8 mouse cellular contexts compared by ENCODE assay signal in genomic region chr8:95427594-95428535, GRCm38 (mm10). TPM values are rescaled to one million over a fixed set of nuclear protein-coding genes. Genes with fewer than 3 reads are reported as not detected.
DNase-seq lines count a peak whose midpoint lies in the region; ATAC-seq and TF ChIP-seq lines count a peak whose summit lies in the region.

No protein-coding gene starts in this region.

- peak; percentile 80; the same call in 1 of the 2 replicates for TF ChIP-seq CTCF in brain, embryonic 14.5 days (IDR thresholded peaks at IDR 0.05; ENCODE audit: borderline replicate concordance, extremely low read depth, insufficient read depth, insufficient read length)
- peak; percentile 91 for TF ChIP-seq CTCF in liver, postnatal 0 days (IDR thresholded peaks at IDR 0.05; ENCODE audit: low read depth)

- TF ChIP-seq EP300 in liver, postnatal 0 days (IDR thresholded peaks at IDR 0.05; ENCODE audit: low read depth) = no peak

- H3K4me3 ChIP-seq in heart, embryonic 15.5 days = peak overlapping the region; percentile 25
- 0 out of 2 replicates have a peak overlapping the region, but pooled peaks have one; percentile 2 for H3K4me3 ChIP-seq in liver, postnatal 0 days (ENCODE audit: low read depth, low read length)
- no peak overlapping the region for H3K4me3 ChIP-seq in neural tube, embryonic 12.5 days

- 10% methylated on average over 12 of the region's 12 CpGs for WGBS in heart, embryonic 15.5 days
- WGBS in liver, postnatal 0 days (ENCODE audit: insufficient replicate concordance) = 23% methylated on average over 12 of the region's 12 CpGs
- WGBS in neural tube, embryonic 12.5 days = 45% methylated on average over 12 of the region's 12 CpGs

- H3K27ac ChIP-seq in heart, embryonic 15.5 days = peak overlapping the region; percentile 99
- peak overlapping the region; percentile 69 for H3K27ac ChIP-seq in liver, postnatal 0 days (ENCODE audit: low read depth)
- peak overlapping the region; percentile 11 for H3K27ac ChIP-seq in neural tube, embryonic 12.5 days

- peak overlapping the region; percentile 37 for H3K9ac ChIP-seq in heart, embryonic 15.5 days
- H3K9ac ChIP-seq in liver, postnatal 0 days (replicated peaks) = no peak overlapping the region; the same call in 1 of the 2 replicates
- H3K9ac ChIP-seq in neural tube, embryonic 12.5 days = no peak overlapping the region

- ATAC-seq in heart, embryonic 15.5 days (replicated peaks; ENCODE audit: insufficient number of reproducible peaks, insufficient read depth, low FRiP score, low read depth) = peak; percentile 23; the same call in 1 of the 2 replicates
- peak; percentile 22; the same call in 1 of the 2 replicates for ATAC-seq in liver, postnatal 0 days
- ATAC-seq in neural tube, embryonic 12.5 days (ENCODE audit: low FRiP score, low read depth) = peak; percentile 56; the same call in 1 of the 2 replicates

- DNase-seq in ES-CJ7 (ENCODE audit: low read depth, low spot score) = peak; percentile 97
- DNase-seq in brain, embryonic 14.5 days (ENCODE audit: low read depth) = peak; percentile 96
- DNase-seq in fibroblast of lung, adult 2 months (ENCODE audit: low read depth) = peak; percentile 40
- DNase-seq in kidney, postnatal 10 days = peak; percentile 88
- peak; percentile 78 for DNase-seq in liver, postnatal 0 days
- DNase-seq in testis, postnatal 14 days (ENCODE audit: low spot score) = peak; percentile 59

- H3K4me2 ChIP-seq in heart, embryonic 15.5 days = peak overlapping the region; percentile 74
- H3K4me2 ChIP-seq in liver, postnatal 0 days (ENCODE audit: low read depth, low read length) = peak overlapping the region; percentile 45
- H3K4me2 ChIP-seq in neural tube, embryonic 12.5 days (replicated peaks) = peak overlapping the region; percentile 36

- H3K36me3 ChIP-seq in heart, embryonic 15.5 days = peaks cover 6% of the 10 kb centered on the region; the same call in 1 of the 2 replicates
- H3K36me3 ChIP-seq in liver, postnatal 0 days (replicated peaks; ENCODE audit: insufficient read depth, low read length) = no peaks in the 10 kb centered on the region
- peaks cover 1% of the 10 kb centered on the region for H3K36me3 ChIP-seq in neural tube, embryonic 12.5 days

- H3K4me1 ChIP-seq in heart, embryonic 15.5 days (replicated peaks) = peaks cover 83% of the 10 kb centered on the region
- peaks cover 40% of the 10 kb centered on the region for H3K4me1 ChIP-seq in liver, postnatal 0 days (ENCODE audit: insufficient read depth)
- peaks cover 58% of the 10 kb centered on the region for H3K4me1 ChIP-seq in neural tube, embryonic 12.5 days

- H3K9me3 ChIP-seq in heart, embryonic 15.5 days (replicated peaks) = no peaks in the 10 kb centered on the region
- no peaks in the 10 kb centered on the region for H3K9me3 ChIP-seq in liver, postnatal 0 days (ENCODE audit: low read length)
- no peaks in the 10 kb centered on the region for H3K9me3 ChIP-seq in neural tube, embryonic 12.5 days

- no peak for TF ChIP-seq POLR2A in brain, embryonic 14.5 days (IDR thresholded peaks at IDR 0.05; ENCODE audit: borderline replicate concordance, extremely low read depth, insufficient read depth, insufficient read length, poor library complexity, severe bottlenecking)

- no peaks in the 10 kb centered on the region for H3K27me3 ChIP-seq in heart, embryonic 15.5 days
- H3K27me3 ChIP-seq in liver, postnatal 0 days (ENCODE audit: insufficient read depth, low read length) = no peaks in the 10 kb centered on the region
- no peaks in the 10 kb centered on the region for H3K27me3 ChIP-seq in neural tube, embryonic 12.5 days (replicated peaks)

RNA-seq across cellular contexts. Expression of gene Cfap20, which starts 6.8 kb away (rescaled TPM):
- 100 and 150 TPM in 2 replicates for polyA plus RNA-seq in brain, embryonic 14.5 days (2012; rRNA removed)
- polyA plus RNA-seq in heart, embryonic 15.5 days (2015; fragmentation: Nextera tagmentation; extraction: Ambion mirVana) = 146 and 147 TPM in 2 replicates
- polyA plus RNA-seq in liver, postnatal 0 days (2015; fragmentation: Nextera tagmentation; extraction: Ambion mirVana) = 30.4 and 33.1 TPM in 2 replicates
- polyA plus RNA-seq in neural tube, embryonic 12.5 days (2016; fragmentation: Nextera tagmentation; extraction: Ambion mirVana) = 124 and 127 TPM in 2 replicates

Comparison
In these comparisons a context has a peak if more than half of its experiments do, and no peak if none do; other contexts are left out.
1. DNase-seq: peak in every context shown above with its lines; median percentile 97 in ES-CJ7; 96 in brain, embryonic 14.5 days; 88 in kidney, postnatal 10 days; 78 in liver, postnatal 0 days; 59 in testis, postnatal 14 days; 40 in fibroblast of lung, adult 2 months.
2. H3K27ac ChIP-seq: peak in every context shown above with its lines; median percentile 99 in heart, embryonic 15.5 days; 69 in liver, postnatal 0 days; 11 in neural tube, embryonic 12.5 days.